Mouse (Mus musculus) myocyte (in vitro differentiated cells): ENCODE results near the gene Cacna2d3. TPM values are rescaled to one million over a fixed set of nuclear protein-coding genes. Genes with fewer than 3 reads are reported as not detected.

Source experiments
- H3K27me3 ChIP-seq: one replicate; pipeline ENCODE4 v1.6.1; 2011; ENCODE audit not compliant: control insufficient read depth, insufficient read depth, insufficient read length
- H3K36me3 ChIP-seq: one replicate; pipeline ENCODE4 v1.6.1; 2011; ENCODE audit not compliant: control insufficient read depth, insufficient read depth
- H3K4me2 ChIP-seq: one replicate; pipeline ENCODE4 v1.6.1; 2011; ENCODE audit warnings: low read depth, control low read depth
- H3K4me3 ChIP-seq: one replicate; pipeline ENCODE4 v1.5.1; 2011; ENCODE audit warnings: mild to moderate bottlenecking, control low read depth, moderate library complexity
- H3K79me2 ChIP-seq: one replicate; pipeline ENCODE4 v1.6.1; 2011; ENCODE audit not compliant: control insufficient read depth, insufficient read depth
- H3ac ChIP-seq: one replicate; pipeline ENCODE4 v1.6.1; 2011; ENCODE audit not compliant: control insufficient read depth, insufficient read length
- CEBPB ChIP-seq: IDR thresholded peaks from 2 replicates; pipeline ENCODE4 v1.6.1; 2011; ENCODE audit warnings: mild to moderate bottlenecking, moderate library complexity; ENCODE audit not compliant: poor library complexity, insufficient read depth, severe bottlenecking
- E2F4 ChIP-seq: IDR thresholded peaks from one replicate; pipeline ENCODE4 v1.6.1; 2011; ENCODE audit warnings: mild to moderate bottlenecking, control low read depth, moderate library complexity; ENCODE audit not compliant: insufficient read depth
- MAX ChIP-seq: IDR thresholded peaks from one replicate; pipeline ENCODE4 v1.6.1; 2011; ENCODE audit warnings: low read depth, mild to moderate bottlenecking, control low read depth
- MYOD1 ChIP-seq, 3 experiments: IDR thresholded peaks; one replicate each; pipeline ENCODE4 v1.6.1; 2011; ENCODE audit warnings: control low read depth in 2 of 3, low read depth in 2 of 3, mild to moderate bottlenecking in 2 of 3, moderate library complexity in 1 of 3; ENCODE audit not compliant: insufficient read length in 2 of 3, control insufficient read depth in 1 of 3
- MYOG ChIP-seq, 3 experiments: IDR thresholded peaks; one replicate each; pipeline ENCODE4 v1.6.1; 2011; ENCODE audit warnings: control low read depth in 2 of 3, low read depth in 2 of 3, mild to moderate bottlenecking in 2 of 3; ENCODE audit not compliant: insufficient read length in 2 of 3, control insufficient read depth in 1 of 3, insufficient read depth in 1 of 3
- POLR2A ChIP-seq: IDR thresholded peaks from one replicate; pipeline ENCODE4 v1.6.1; 2011; ENCODE audit warnings: low read depth, mild to moderate bottlenecking, control low read depth, moderate library complexity; ENCODE audit not compliant: insufficient read length
- POLR2AphosphoS2 ChIP-seq: IDR thresholded peaks from one replicate; pipeline ENCODE4 v1.6.1; 2011; ENCODE audit warnings: low read depth, control low read depth; ENCODE audit not compliant: insufficient read length
- REST ChIP-seq: IDR thresholded peaks from one replicate; pipeline ENCODE4 v1.6.1; 2011; ENCODE audit warnings: mild to moderate bottlenecking, control low read depth, moderate library complexity; ENCODE audit not compliant: insufficient read depth, insufficient read length
- SRF ChIP-seq: IDR thresholded peaks from one replicate; pipeline ENCODE4 v1.6.1; 2011; ENCODE audit warnings: low read depth; ENCODE audit not compliant: control insufficient read depth, insufficient read length
- TCF12 ChIP-seq: IDR thresholded peaks from one replicate; pipeline ENCODE4 v1.6.1; 2011; ENCODE audit warnings: mild to moderate bottlenecking, control low read depth; ENCODE audit not compliant: poor library complexity, insufficient read depth, severe bottlenecking
- TCF3 ChIP-seq: IDR thresholded peaks from one replicate; pipeline ENCODE4 v1.6.1; 2011; ENCODE audit warnings: low read depth, control low read depth; ENCODE audit not compliant: insufficient read length
- USF1 ChIP-seq: IDR thresholded peaks from one replicate; pipeline ENCODE4 v1.6.1; 2011; ENCODE audit warnings: low read depth, mild to moderate bottlenecking, control low read depth, moderate library complexity
- polyA plus RNA-seq: library from polyadenylated mRNA; unstranded; fragments of >200 nt; fragmentation: generic; extraction: Trizol; gene quantifications from one replicate; pipeline ENCODE4 v1.2.1, GENCODE M21; 2012; ENCODE audit warnings: missing spikeins

Cacna2d3 gene
- polyA plus RNA-seq, 1 experiment = 0.10 TPM

GRCm38 (mm10) chr14:29216106-29216505, 505.6 kb downstream of the Cacna2d3 start:
- TF ChIP-seq REST (no peak), MYOD1 (IDR thresholded peaks at IDR 0.05; ENCODE audit: control insufficient read depth in 1 of 3, insufficient read length in 2 of 3, low read depth in 2 of 3) (no peak), MYOG (IDR thresholded peaks at IDR 0.05; ENCODE audit: control insufficient read depth in 1 of 3, insufficient read depth in 1 of 3, insufficient read length in 2 of 3, low read depth in 2 of 3) (no peak), USF1 (no peak), POLR2A (no peak), SRF (no peak), TCF3 (no peak), CEBPB (no peak), POLR2AphosphoS2 (no peak), E2F4 (no peak), MAX (no peak), TCF12 (no peak)
- Histone ChIP-seq H3ac (no peak overlapping the region), H3K36me3 (no peaks in the 10 kb centered on the region), H3K4me2 (no peak overlapping the region), H3K27me3 (no peaks in the 10 kb centered on the region), H3K4me3 (no peak overlapping the region), H3K79me2 (no peaks in the 10 kb centered on the region)

GRCm38 (mm10) chr14:29204967-29205268, 516.7 kb downstream of the Cacna2d3 start:
- Histone ChIP-seq H3K79me2 (no peaks in the 10 kb centered on the region), H3K27me3 (no peaks in the 10 kb centered on the region), H3K4me3 (no peak overlapping the region), H3K36me3 (no peaks in the 10 kb centered on the region), H3ac (no peak overlapping the region), H3K4me2 (no peak overlapping the region)
- TF ChIP-seq REST (no peak), MAX (no peak), MYOG (IDR thresholded peaks at IDR 0.05; ENCODE audit: control insufficient read depth in 1 of 3, insufficient read depth in 1 of 3, insufficient read length in 2 of 3, low read depth in 2 of 3) (no peak), SRF (no peak), MYOD1 (IDR thresholded peaks at IDR 0.05; ENCODE audit: control insufficient read depth in 1 of 3, insufficient read length in 2 of 3, low read depth in 2 of 3) (no peak), TCF12 (no peak), E2F4 (no peak), POLR2AphosphoS2 (no peak), TCF3 (no peak), USF1 (no peak), CEBPB (no peak), POLR2A (no peak)

- H3K4me2 ChIP-seq = no peak overlapping the region
- no peak overlapping the region for H3ac ChIP-seq
- no peak overlapping the region for H3K4me3 ChIP-seq
- no peak for TF ChIP-seq REST
- TF ChIP-seq USF1 = no peak
- no peak for TF ChIP-seq SRF
- no peak for TF ChIP-seq TCF3
- no peak for TF ChIP-seq E2F4
- no peak for TF ChIP-seq TCF12
- TF ChIP-seq MYOG (IDR thresholded peaks at IDR 0.05; ENCODE audit: control insufficient read depth in 1 of 3, insufficient read depth in 1 of 3, insufficient read length in 2 of 3, low read depth in 2 of 3) = no peak
- TF ChIP-seq POLR2AphosphoS2 = no peak
- no peak for TF ChIP-seq POLR2A
- no peak for TF ChIP-seq MAX
- TF ChIP-seq MYOD1 (IDR thresholded peaks at IDR 0.05; ENCODE audit: control insufficient read depth in 1 of 3, insufficient read length in 2 of 3, low read depth in 2 of 3) = no peak
- H3K27me3 ChIP-seq = no peaks in the 10 kb centered on the region
- H3K36me3 ChIP-seq = no peaks in the 10 kb centered on the region
- H3K79me2 ChIP-seq = no peaks in the 10 kb centered on the region
Measured at GRCm38 (mm10) chr14:29204236-29204966, 517.3 kb downstream of the Cacna2d3 start.

- no peak overlapping the region for H3K4me2 ChIP-seq
- no peaks in the 10 kb centered on the region for H3K27me3 ChIP-seq
- no peak overlapping the region for H3ac ChIP-seq
- no peaks in the 10 kb centered on the region for H3K79me2 ChIP-seq
- no peak overlapping the region for H3K4me3 ChIP-seq
- no peaks in the 10 kb centered on the region for H3K36me3 ChIP-seq
- TF ChIP-seq USF1 (no peak), E2F4 (no peak), CEBPB (no peak), SRF (no peak), POLR2AphosphoS2 (no peak), TCF3 (no peak)
Measured at GRCm38 (mm10) chr14:29196171-29196570, 525.5 kb downstream of the Cacna2d3 start.

GRCm38 (mm10) chr14:29191426-29191825, 530.2 kb downstream of the Cacna2d3 start:
- H3K27me3 ChIP-seq = no peaks in the 10 kb centered on the region
- no peaks in the 10 kb centered on the region for H3K36me3 ChIP-seq
- H3K79me2 ChIP-seq = no peaks in the 10 kb centered on the region
- no peak overlapping the region for H3ac ChIP-seq
- TF ChIP-seq POLR2AphosphoS2 = no peak
- no peak for TF ChIP-seq REST
- TF ChIP-seq SRF = no peak
- no peak for TF ChIP-seq POLR2A
- TF ChIP-seq MAX = no peak
- TF ChIP-seq E2F4 = no peak
- no peak for TF ChIP-seq TCF12
- H3K4me3 ChIP-seq = no peak overlapping the region
- H3K4me2 ChIP-seq = no peak overlapping the region
